Mouse (Mus musculus) small intestine, adult 2 months (tissue): ENCODE data around the gene 2200002D01Rik. TPM values are rescaled to one million over a fixed set of nuclear protein-coding genes. Genes with fewer than 3 reads are reported as not detected.

ENCODE experiments used
- H3K27ac ChIP-seq: fragments of 200-500 bp; 2 replicates; pipeline ENCODE4 v1.5.1; 2012; ENCODE audit warnings: low read depth, low read length, control low read depth, inconsistent platforms; ENCODE audit not compliant: insufficient read depth
- H3K27me3 ChIP-seq: fragments of 200-500 bp; 2 replicates; pipeline ENCODE4 v1.6.1; 2012; ENCODE audit warnings: mild to moderate bottlenecking, moderate library complexity, low read length, inconsistent platforms; ENCODE audit not compliant: control insufficient read depth, insufficient read depth
- H3K36me3 ChIP-seq: fragments of 200-500 bp; 2 replicates; pipeline ENCODE4 v1.6.1; 2012; ENCODE audit warnings: mild to moderate bottlenecking, low read length, control low read depth, inconsistent platforms; ENCODE audit not compliant: control insufficient read depth, insufficient read depth
- H3K4me1 ChIP-seq: fragments of 200-500 bp; 2 replicates; pipeline ENCODE4 v1.6.1; 2012; ENCODE audit warnings: low read length, inconsistent platforms, mixed read lengths; ENCODE audit not compliant: control insufficient read depth, insufficient read depth, insufficient read length
- H3K4me3 ChIP-seq: fragments of 200-500 bp; 2 replicates; pipeline ENCODE4 v1.5.1; 2012; ENCODE audit warnings: low read depth, mild to moderate bottlenecking, control low read depth, inconsistent platforms, low read length, moderate library complexity
- CTCF ChIP-seq: fragments of 200-500 bp; IDR thresholded peaks from 2 replicates; pipeline ENCODE4 v1.5.1; 2012; ENCODE audit warnings: low read depth, mild to moderate bottlenecking, control low read depth, inconsistent platforms, low read length, moderate library complexity, mixed read lengths; ENCODE audit not compliant: insufficient replicate concordance, insufficient read length; ENCODE audit errors: extremely low read depth
- POLR2A ChIP-seq: fragments of 200-500 bp; IDR thresholded peaks from 2 replicates; pipeline ENCODE4 v1.6.1; 2012; ENCODE audit warnings: low read depth, mild to moderate bottlenecking, control low read depth, inconsistent platforms, low read length, moderate library complexity
- WGBS: fragments of 180-500 bp; shearing (Covaris S2); methylation state at CpG from one replicate; pipeline ENCODE4 v1.1.7; 2018; 5-methylcytosine and 5-hydroxymethylcytosine counted together
- polyA plus RNA-seq: library from polyadenylated mRNA; depleted of rRNA; stranded (reverse); fragments of >200 nt; gene quantifications from 2 replicates; pipeline ENCODE4 v1.2.3, GENCODE M21; 2012

2200002D01Rik gene
- polyA plus RNA-seq, 1 experiment: 852 TPM

DNA sequence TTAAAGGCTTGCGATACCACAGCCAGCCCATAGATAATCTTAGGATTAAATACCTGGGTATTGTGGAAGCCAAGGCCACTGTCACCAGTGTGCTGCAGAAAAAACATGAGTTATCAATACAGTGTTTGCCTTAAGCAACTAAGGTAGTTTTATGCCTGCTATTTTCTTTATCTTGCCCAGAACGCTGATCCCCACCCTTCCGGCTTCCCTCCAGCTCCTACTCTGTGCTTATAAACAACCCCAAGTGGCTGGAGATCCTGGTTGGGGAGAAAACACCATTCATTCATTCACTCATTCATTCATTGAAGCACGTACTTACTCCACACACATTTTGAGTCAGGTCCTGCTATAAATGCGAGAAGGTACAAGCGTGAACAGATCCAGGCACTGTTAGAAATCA is 36.3 kb upstream of the 2200002D01Rik start:
- 69% methylated on average over 6 of the region's 6 CpGs for WGBS
- Histone ChIP-seq H3K36me3 (no peaks in the 10 kb centered on the region), H3K4me1 (peaks cover 25% of the 10 kb centered on the region), H3K4me3 (no peak overlapping the region), H3K27ac (no peak overlapping the region), H3K27me3 (no peaks in the 10 kb centered on the region)
- no peak for TF ChIP-seq POLR2A
- TF ChIP-seq CTCF: no peak

DNA sequence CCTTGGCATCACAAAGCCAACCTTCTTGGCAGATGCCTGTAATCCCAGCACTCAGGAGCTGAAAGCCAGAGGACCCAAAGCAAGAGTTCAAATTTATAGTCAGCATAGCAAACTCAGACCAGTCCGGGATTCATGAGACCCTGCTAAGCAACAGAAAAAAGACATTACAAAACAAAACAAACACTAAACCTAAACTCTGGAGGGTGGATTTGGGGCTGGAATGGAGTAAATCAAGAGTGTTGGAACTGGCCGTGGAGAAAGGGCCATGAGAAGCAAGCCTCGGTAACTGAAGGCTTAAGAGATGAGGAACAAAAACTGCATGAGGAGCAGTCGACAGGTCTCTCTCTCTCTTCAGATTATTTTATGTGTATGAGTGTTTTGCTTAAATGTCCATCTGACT is 35.6 kb upstream of the 2200002D01Rik start:
- Histone ChIP-seq H3K4me1 (peaks cover 19% of the 10 kb centered on the region), H3K36me3 (peaks cover 3% of the 10 kb centered on the region; the same call in 1 of the 2 replicates), H3K27me3 (no peaks in the 10 kb centered on the region), H3K4me3 (no peak overlapping the region), H3K27ac (no peak overlapping the region)
- 82% methylated on average over 4 of the region's 4 CpGs for WGBS
- TF ChIP-seq POLR2A (no peak), CTCF (no peak)

GRCm38 (mm10) chr7:29282074-29282554 is 33.8 kb upstream of the 2200002D01Rik start:
- peak overlapping the region; percentile 71 for H3K27ac ChIP-seq

GRCm38 (mm10) chr7:29281201-29282073 is 33.2 kb upstream of the 2200002D01Rik start, which contains the start of gene Spint2:
TSS of gene Spint2 (minus strand) at chr7:29281912.
- WGBS: under 1% methylated on average over 80 of the region's 80 CpGs

More at GRCm38 (mm10) chr7:29282074-29282554, 33.8 kb upstream of the 2200002D01Rik start:
- TF ChIP-seq CTCF: no peak
- no peak for TF ChIP-seq POLR2A
- Histone ChIP-seq H3K27me3 (no peaks in the 10 kb centered on the region), H3K4me1 (peaks cover 13% of the 10 kb centered on the region), H3K4me3 (peak overlapping the region; percentile 96), H3K36me3 (peaks cover 10% of the 10 kb centered on the region)
- WGBS: 4% methylated on average over 21 of the region's 21 CpGs

GRCm38 (mm10) chr7:29280801-29281200 is 32.5 kb upstream of the 2200002D01Rik start:
- peaks cover 19% of the 10 kb centered on the region for H3K4me1 ChIP-seq
- no peak for TF ChIP-seq POLR2A
- TF ChIP-seq CTCF: no peak
- WGBS: 11% methylated on average over 13 of the region's 13 CpGs
- peak overlapping the region; percentile 89 for H3K27ac ChIP-seq
- H3K4me3 ChIP-seq: peak overlapping the region; percentile 96
- H3K27me3 ChIP-seq: no peaks in the 10 kb centered on the region
- H3K36me3 ChIP-seq: peaks cover 21% of the 10 kb centered on the region

More at GRCm38 (mm10) chr7:29281201-29282073, 33.2 kb upstream of the 2200002D01Rik start, which contains the start of gene Spint2:
- Histone ChIP-seq H3K36me3 (peaks cover 16% of the 10 kb centered on the region), H3K27ac (peak within 1 kb of the TSS; percentile 89), H3K4me1 (peaks cover 15% of the 10 kb centered on the region), H3K4me3 (peak within 1 kb of the TSS; percentile 96), H3K27me3 (no peaks in the 10 kb centered on the region)
- TF ChIP-seq POLR2A (peak; percentile 92), CTCF (no peak)

DNA sequence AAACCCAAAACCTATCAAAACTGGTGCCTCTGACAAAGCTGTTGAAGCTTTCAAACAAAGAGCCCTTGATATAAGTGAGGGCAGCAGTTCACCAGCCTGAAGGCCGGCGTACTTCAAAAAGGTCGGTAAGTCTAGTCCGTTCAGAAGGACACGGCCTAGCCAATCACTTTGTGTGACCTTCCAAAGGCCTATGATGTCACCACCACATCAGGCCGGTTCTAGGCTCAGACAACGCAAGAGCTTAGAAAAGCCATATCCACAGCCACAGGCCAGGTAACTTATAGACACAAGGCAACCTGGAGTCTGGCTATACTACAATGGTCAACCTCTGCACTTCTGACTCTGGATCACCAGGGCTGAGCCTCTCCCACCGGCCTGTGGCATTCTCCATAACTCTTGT is 31.7 kb upstream of the 2200002D01Rik start:
- WGBS: 23% methylated on average over 8 of the region's 8 CpGs
- H3K27me3 ChIP-seq: no peaks in the 10 kb centered on the region
- peak overlapping the region; percentile 96 for H3K4me3 ChIP-seq
- peak overlapping the region; percentile 89 for H3K27ac ChIP-seq
- peaks cover 21% of the 10 kb centered on the region for H3K4me1 ChIP-seq
- H3K36me3 ChIP-seq: peaks cover 23% of the 10 kb centered on the region
- TF ChIP-seq POLR2A: no peak
- TF ChIP-seq CTCF: no peak

DNA sequence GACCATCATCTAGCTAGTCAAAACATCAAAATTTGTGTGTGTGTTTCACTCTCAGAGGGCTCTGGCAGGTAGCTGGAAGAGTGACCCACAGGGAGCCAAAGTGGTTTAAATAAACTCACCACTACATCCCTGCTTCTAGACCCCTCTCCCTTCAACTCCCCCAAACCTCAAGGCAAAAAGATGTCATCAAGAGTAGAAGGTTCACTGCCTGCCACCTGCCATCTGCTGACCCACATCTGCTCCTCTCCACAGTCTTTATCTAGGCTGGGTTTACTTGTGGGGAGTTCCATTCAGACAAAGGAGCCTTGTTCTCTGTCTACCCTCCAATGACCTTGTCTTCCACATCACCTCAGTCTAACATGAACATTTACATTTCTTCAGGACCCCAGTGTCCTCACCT is 31.0 kb upstream of the 2200002D01Rik start:
- TF ChIP-seq POLR2A (no peak), CTCF (no peak)
- Histone ChIP-seq H3K4me3 (peak overlapping the region; percentile 31; the same call in 1 of the 2 replicates), H3K4me1 (peaks cover 25% of the 10 kb centered on the region), H3K36me3 (peaks cover 26% of the 10 kb centered on the region), H3K27ac (peak overlapping the region; percentile 89), H3K27me3 (no peaks in the 10 kb centered on the region)
